Mouse (Mus musculus) ES-E14 (cell line): ENCODE data around the gene Castor1.

Source experiments
- CHD2 ChIP-seq: IDR thresholded peaks from 2 replicates; pipeline ENCODE4 v1.6.1; 2014; ENCODE audit warnings: mild to moderate bottlenecking, low read depth, low read length, inconsistent platforms
- HCFC1 ChIP-seq: IDR thresholded peaks from 2 replicates; pipeline ENCODE4 v1.6.1; 2012; ENCODE audit warnings: low read length, inconsistent platforms, borderline replicate concordance; ENCODE audit not compliant: insufficient read depth
- ZC3H11A ChIP-seq: IDR thresholded peaks from 2 replicates; pipeline ENCODE4 v1.6.1; 2012; ENCODE audit warnings: low read depth, mild to moderate bottlenecking, inconsistent platforms, low read length, borderline replicate concordance
- ZNF384 ChIP-seq: IDR thresholded peaks from 2 replicates; pipeline ENCODE4 v1.6.1; 2012; ENCODE audit warnings: low read depth, low read length, inconsistent platforms

DNA sequence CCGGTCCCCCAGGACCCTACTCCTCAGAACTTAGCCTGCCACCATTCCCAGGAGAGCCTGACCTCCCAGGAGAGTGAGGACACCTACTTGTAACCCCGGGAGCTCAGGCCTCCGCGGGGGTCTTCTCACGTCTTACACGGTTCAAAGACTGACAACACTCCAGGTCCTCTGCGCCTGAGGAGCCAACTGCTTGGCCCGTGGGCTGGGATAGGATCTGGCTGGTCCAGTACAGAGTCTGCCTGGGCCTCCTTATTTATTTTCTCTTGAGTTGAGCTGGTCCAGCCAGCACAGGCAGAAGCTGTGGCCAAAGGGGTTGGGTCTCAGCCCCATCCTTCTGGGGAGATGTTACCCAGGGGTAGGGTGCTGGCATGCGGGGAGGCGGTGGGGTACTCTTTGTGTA lies 3.0 kb upstream of the Castor1 start:
- TF ChIP-seq CHD2 (no peak), ZC3H11A (no peak), HCFC1 (no peak), ZNF384 (no peak)
